Mouse (Mus musculus): ENCODE measurements around the gene Elane. TPM values are rescaled to one million over a fixed set of nuclear protein-coding genes. Genes with fewer than 3 reads are reported as not detected.
"Not testable (repeated sequence)": the region's sequence is repeated elsewhere in the genome, so short reads cannot be mapped to it uniquely, and the experiment has no call there.

Gene Elane
- total and polyA plus RNA-seq, 2 experiments from 2014 or later = not detected

- Histone ChIP-seq H3K4me3 (ENCODE audit: low read depth, low read length) (no peak overlapping the region), H3K27ac (ENCODE audit: low read depth, low read length) (no peak overlapping the region), H3K27me3 (ENCODE audit: insufficient read depth, low read length) (peaks cover 5% of the 10 kb centered on the region; the same call in 1 of the 2 replicates), H3K9ac (no peak overlapping the region), H3K4me1 (ENCODE audit: insufficient read depth) (no peaks in the 10 kb centered on the region), H3K9me3 (ENCODE audit: low read length) (no peaks in the 10 kb centered on the region), H3K4me2 (ENCODE audit: low read depth) (no peak overlapping the region), H3K36me3 (ENCODE audit: insufficient read depth) (no peaks in the 10 kb centered on the region)
- no peak for TF ChIP-seq CTCF (IDR thresholded peaks at IDR 0.05; ENCODE audit: low read depth)
- WGBS = 9% methylated on average over 22 of the region's 22 CpGs
- no peak for DNase-seq
- no peak for ATAC-seq
Observed at GRCm38 (mm10) chr10:79881981-79882380, 4.1 kb upstream of the Elane start.

DNA sequence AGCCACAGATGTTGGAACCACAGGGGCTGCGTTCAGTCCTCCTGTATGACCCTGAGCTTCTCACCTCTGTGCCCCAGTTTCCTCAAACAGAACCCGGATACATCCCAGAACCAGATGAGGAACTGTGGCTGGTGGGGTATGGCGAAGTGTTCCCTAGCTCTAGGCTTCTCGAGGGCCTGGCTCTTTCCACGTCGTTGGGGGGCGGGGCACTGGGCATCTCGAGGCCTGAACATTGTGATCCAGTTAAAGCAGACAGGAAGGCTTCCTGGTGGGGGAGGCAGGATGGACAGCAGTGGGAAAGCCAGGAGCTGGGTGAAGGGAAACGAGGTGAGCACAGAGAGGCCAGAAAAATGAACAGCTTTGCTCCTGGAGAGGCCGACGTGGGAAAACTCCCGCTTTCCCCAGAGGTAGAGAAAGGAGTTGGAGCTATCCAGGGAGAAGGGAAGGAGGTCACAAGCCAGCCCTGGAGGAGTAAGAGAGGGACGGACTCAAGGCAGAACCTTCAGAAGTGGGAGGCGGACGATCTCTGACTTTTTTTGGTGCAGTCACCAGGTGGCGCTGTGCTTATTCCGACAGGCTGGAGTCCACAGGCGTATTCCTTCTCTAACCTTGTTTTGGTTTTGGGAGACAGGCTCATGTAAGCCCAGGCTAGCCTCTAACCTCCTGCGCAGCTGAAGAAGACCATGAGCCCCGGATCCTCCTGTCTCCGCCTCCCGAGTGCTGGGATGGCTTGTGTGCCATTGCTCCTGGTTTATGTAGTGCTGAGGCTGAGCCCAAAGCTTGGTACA lies 2.6 kb upstream of the Elane start:
- Histone ChIP-seq H3K9me3 (ENCODE audit: low read length) (no peaks in the 10 kb centered on the region), H3K4me3 (ENCODE audit: low read depth, low read length) (no peak overlapping the region), H3K4me2 (ENCODE audit: low read depth) (no peak overlapping the region), H3K27me3 (ENCODE audit: insufficient read depth, low read length) (peaks cover 5% of the 10 kb centered on the region; the same call in 1 of the 2 replicates), H3K36me3 (ENCODE audit: insufficient read depth) (no peaks in the 10 kb centered on the region), H3K27ac (ENCODE audit: low read depth, low read length) (no peak overlapping the region), H3K9ac (no peak overlapping the region), H3K4me1 (ENCODE audit: insufficient read depth) (no peaks in the 10 kb centered on the region)
- ATAC-seq = peak; percentile 67
- peak; percentile 84 for DNase-seq
- 15% methylated on average over 22 of the region's 22 CpGs for WGBS
- peak; percentile 84 for TF ChIP-seq CTCF (IDR thresholded peaks at IDR 0.05; ENCODE audit: low read depth)

GRCm38 (mm10) chr10:79884446-79884845 lies 1.6 kb upstream of the Elane start:
- Histone ChIP-seq H3K27ac (ENCODE audit: low read depth, low read length) (no peak overlapping the region), H3K4me3 (ENCODE audit: low read depth, low read length) (no peak overlapping the region), H3K9ac (no peak overlapping the region), H3K36me3 (ENCODE audit: insufficient read depth) (no peaks in the 10 kb centered on the region), H3K27me3 (ENCODE audit: insufficient read depth, low read length) (peaks cover 5% of the 10 kb centered on the region; the same call in 1 of the 2 replicates), H3K4me1 (ENCODE audit: insufficient read depth) (no peaks in the 10 kb centered on the region), H3K4me2 (ENCODE audit: low read depth) (no peak overlapping the region), H3K9me3 (ENCODE audit: low read length) (no peaks in the 10 kb centered on the region)
- TF ChIP-seq CTCF (IDR thresholded peaks at IDR 0.05; ENCODE audit: low read depth) = no peak
- 45% methylated on average over 4 of the region's 4 CpGs for WGBS
- no peak for DNase-seq
- no peak for ATAC-seq

DNA sequence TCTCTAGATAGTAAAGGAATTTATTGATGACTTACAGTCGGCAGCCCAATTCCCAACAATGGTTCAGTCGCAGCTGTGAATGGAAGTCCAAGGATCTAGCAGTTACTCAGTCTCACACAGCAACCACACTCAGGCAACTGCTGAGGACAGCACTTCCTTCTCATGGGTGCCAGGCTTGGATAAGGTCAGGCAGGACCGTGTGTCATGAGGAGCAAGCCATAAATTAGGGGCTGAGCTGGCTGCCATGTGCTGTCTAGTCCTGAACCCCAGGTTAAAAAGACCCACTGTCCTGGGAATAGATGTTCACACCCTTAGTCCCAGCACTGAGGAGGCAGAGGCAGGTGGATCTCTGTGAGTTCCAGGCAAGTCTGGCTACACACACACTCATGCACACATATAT lies 1.1 kb upstream of the Elane start:
- H3K4me1 ChIP-seq (ENCODE audit: insufficient read depth); H3K9ac ChIP-seq; H3K36me3 ChIP-seq (ENCODE audit: insufficient read depth); H3K9me3 ChIP-seq (ENCODE audit: low read length); H3K27me3 ChIP-seq (ENCODE audit: insufficient read depth, low read length); H3K4me3 ChIP-seq (ENCODE audit: low read depth, low read length); ATAC-seq; H3K4me2 ChIP-seq (ENCODE audit: low read depth); H3K27ac ChIP-seq (ENCODE audit: low read depth, low read length); DNase-seq: not testable (repeated sequence)
- 85% methylated on average over 2 of the region's 3 CpGs for WGBS

- H3K4me1 ChIP-seq (ENCODE audit: insufficient read depth) = no peaks in the 10 kb centered on the region
- peaks cover 2% of the 10 kb centered on the region; the same call in 1 of the 2 replicates for H3K27me3 ChIP-seq (ENCODE audit: insufficient read depth, low read length)
- H3K4me3 ChIP-seq (ENCODE audit: low read depth, low read length) = no peak overlapping the region
- H3K9me3 ChIP-seq (ENCODE audit: low read length) = no peaks in the 10 kb centered on the region
- H3K9ac ChIP-seq = no peak overlapping the region
- H3K36me3 ChIP-seq (ENCODE audit: insufficient read depth) = no peaks in the 10 kb centered on the region
- no peak overlapping the region for H3K4me2 ChIP-seq (ENCODE audit: low read depth)
- H3K27ac ChIP-seq (ENCODE audit: low read depth, low read length) = no peak overlapping the region
- no peak for TF ChIP-seq CTCF (IDR thresholded peaks at IDR 0.05; ENCODE audit: low read depth)
- DNase-seq = no peak
- 88% methylated on average over 8 of the region's 8 CpGs for WGBS
- ATAC-seq = no peak
Observed at GRCm38 (mm10) chr10:79886611-79887010, 564 bp downstream of the Elane start.

- no peaks in the 10 kb centered on the region for H3K36me3 ChIP-seq (ENCODE audit: insufficient read depth)
- 93% methylated on average over 2 of the region's 2 CpGs for WGBS
- H3K27ac ChIP-seq (ENCODE audit: low read depth, low read length) = no peak overlapping the region
- H3K9me3 ChIP-seq (ENCODE audit: low read length) = no peaks in the 10 kb centered on the region
- ATAC-seq (no peak), DNase-seq (no peak)
- no peak for TF ChIP-seq CTCF (IDR thresholded peaks at IDR 0.05; ENCODE audit: low read depth)
- H3K27me3 ChIP-seq (ENCODE audit: insufficient read depth, low read length) = no peaks in the 10 kb centered on the region
- no peak overlapping the region for H3K9ac ChIP-seq
- no peak overlapping the region for H3K4me3 ChIP-seq (ENCODE audit: low read depth, low read length)
- H3K4me1 ChIP-seq (ENCODE audit: insufficient read depth) = no peaks in the 10 kb centered on the region
- no peak overlapping the region for H3K4me2 ChIP-seq (ENCODE audit: low read depth)
Observed at GRCm38 (mm10) chr10:79889386-79889785, 3.3 kb downstream of the Elane start.

DNA sequence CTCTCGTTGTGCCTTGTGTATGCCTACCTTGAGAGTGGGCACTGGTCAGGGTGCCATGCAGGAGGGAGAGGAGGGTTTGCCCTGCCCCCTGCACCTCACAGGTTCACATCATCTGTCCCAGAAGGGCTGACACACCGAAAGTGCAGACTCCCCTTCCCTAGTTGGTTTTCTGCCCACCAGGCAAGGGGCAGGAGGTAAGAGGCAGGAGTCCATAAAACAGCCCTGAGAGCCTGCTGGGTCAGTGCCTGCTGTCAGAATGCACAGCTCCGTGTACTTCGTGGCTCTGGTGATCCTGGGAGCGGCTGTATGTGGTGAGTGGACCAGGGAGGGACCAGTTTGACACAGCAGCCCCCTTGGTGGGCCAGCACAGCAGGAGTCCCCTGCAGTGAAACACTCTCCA lies 4.6 kb downstream of the Elane start, which contains the start of gene Cfd:
Gene Cfd (plus strand): TSS at position 184 of the 400 bp plus-strand sequence.
- no peak for TF ChIP-seq CTCF (IDR thresholded peaks at IDR 0.05; ENCODE audit: low read depth)
- Histone ChIP-seq H3K4me3 (ENCODE audit: low read depth, low read length) (no peak within 1 kb of the TSS), H3K36me3 (ENCODE audit: insufficient read depth) (peaks cover 8% of the 10 kb centered on the region; the same call in 1 of the 2 replicates), H3K27me3 (ENCODE audit: insufficient read depth, low read length) (no peaks in the 10 kb centered on the region), H3K27ac (ENCODE audit: low read depth, low read length) (no peak within 1 kb of the TSS), H3K9me3 (ENCODE audit: low read length) (no peaks in the 10 kb centered on the region), H3K9ac (no peak within 1 kb of the TSS), H3K4me1 (ENCODE audit: insufficient read depth) (no peaks in the 10 kb centered on the region), H3K4me2 (ENCODE audit: low read depth) (no peak within 1 kb of the TSS)
- WGBS = 39% methylated on average over 5 of the region's 5 CpGs
- no peak for DNase-seq
- no peak for ATAC-seq
